Mouse (Mus musculus): Measurements from ENCODE around the gene Taf9. TPM values are rescaled to one million over a fixed set of nuclear protein-coding genes. Genes with fewer than 3 reads are reported as not detected.

Gene Taf9
- polyA plus RNA-seq, 1 experiment from 2014 or later, result 20.1 TPM

DNA sequence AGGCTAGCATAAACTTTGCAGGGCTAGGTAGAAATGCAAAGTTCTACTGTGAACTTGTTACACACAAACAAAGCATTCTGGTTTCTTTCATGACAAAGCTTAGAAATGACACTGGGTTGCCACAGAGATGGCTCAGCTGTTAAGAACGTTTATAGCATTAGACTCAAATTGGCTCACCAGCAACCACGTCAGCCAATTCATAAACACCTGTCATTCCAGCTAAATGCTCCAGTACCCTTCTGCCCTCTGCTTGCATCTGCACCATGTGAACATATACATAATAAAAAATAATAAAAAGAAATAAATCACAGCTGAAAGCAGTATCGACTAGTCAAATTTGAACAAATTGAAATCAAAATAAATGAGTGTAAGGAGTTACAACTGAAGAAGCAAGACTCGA, 29.1 kb upstream of the Taf9 start:
- H3K27me3 ChIP-seq (ENCODE audit: insufficient read depth, low read length), result no peaks in the 10 kb centered on the region
- no peak overlapping the region for H3K9ac ChIP-seq (replicated peaks)
- WGBS (ENCODE audit: insufficient replicate concordance), result 85% methylated on average over 4 of the region's 4 CpGs
- no peak overlapping the region for H3K4me3 ChIP-seq (ENCODE audit: low read depth, low read length)
- TF ChIP-seq EP300 (IDR thresholded peaks at IDR 0.05; ENCODE audit: low read depth), result no peak
- no peaks in the 10 kb centered on the region for H3K9me3 ChIP-seq (ENCODE audit: low read length)
- H3K4me2 ChIP-seq (ENCODE audit: low read depth, low read length), result no peak overlapping the region
- ATAC-seq (no peak), DNase-seq (no peak)
- H3K36me3 ChIP-seq (replicated peaks; ENCODE audit: insufficient read depth, low read length), result peaks cover 55% of the 10 kb centered on the region
- no peaks in the 10 kb centered on the region for H3K4me1 ChIP-seq (ENCODE audit: insufficient read depth)
- H3K27ac ChIP-seq (ENCODE audit: low read depth), result no peak overlapping the region

DNA sequence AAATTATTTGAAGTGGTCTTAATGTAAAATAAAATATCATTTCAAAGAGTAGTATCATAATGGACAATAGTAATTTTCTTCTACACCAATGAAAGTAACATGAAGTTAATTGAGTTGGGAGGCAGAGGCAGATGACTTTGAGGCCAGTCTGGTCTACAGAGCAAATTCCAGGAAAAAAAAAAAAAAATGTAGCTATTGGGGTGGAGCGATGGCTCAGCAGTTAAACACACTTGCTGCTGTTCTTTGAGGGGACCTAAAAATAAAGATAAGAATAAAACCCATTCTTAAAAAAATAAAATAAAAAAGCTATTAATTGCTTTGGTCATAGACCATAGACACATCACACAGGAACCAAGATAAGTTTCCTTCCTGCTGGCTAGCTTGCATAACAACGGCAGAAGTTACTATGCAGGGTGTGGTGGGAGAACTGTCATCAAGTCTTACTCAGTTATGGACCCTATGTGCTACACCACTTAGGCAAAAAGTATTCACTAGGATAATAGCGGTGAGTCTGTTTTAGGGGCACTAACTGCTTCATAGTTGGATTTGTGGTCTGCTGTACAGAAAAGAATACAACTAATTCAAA, 17.2 kb upstream of the Taf9 start:
- H3K36me3 ChIP-seq (replicated peaks; ENCODE audit: insufficient read depth, low read length), result peaks cover 58% of the 10 kb centered on the region
- DNase-seq (no peak), ATAC-seq (no peak)
- H3K27ac ChIP-seq (ENCODE audit: low read depth), result no peak overlapping the region
- H3K4me3 ChIP-seq (ENCODE audit: low read depth, low read length), result no peak overlapping the region
- no peaks in the 10 kb centered on the region for H3K27me3 ChIP-seq (ENCODE audit: insufficient read depth, low read length)
- no peak overlapping the region for H3K9ac ChIP-seq (replicated peaks)
- no peaks in the 10 kb centered on the region for H3K9me3 ChIP-seq (ENCODE audit: low read length)
- 65% methylated on average over 3 of the region's 3 CpGs for WGBS (ENCODE audit: insufficient replicate concordance)
- H3K4me2 ChIP-seq (ENCODE audit: low read depth, low read length), result no peak overlapping the region
- no peaks in the 10 kb centered on the region for H3K4me1 ChIP-seq (ENCODE audit: insufficient read depth)
- no peak for TF ChIP-seq EP300 (IDR thresholded peaks at IDR 0.05; ENCODE audit: low read depth)
- no peak for TF ChIP-seq CTCF (IDR thresholded peaks at IDR 0.05; ENCODE audit: low read depth)

DNA sequence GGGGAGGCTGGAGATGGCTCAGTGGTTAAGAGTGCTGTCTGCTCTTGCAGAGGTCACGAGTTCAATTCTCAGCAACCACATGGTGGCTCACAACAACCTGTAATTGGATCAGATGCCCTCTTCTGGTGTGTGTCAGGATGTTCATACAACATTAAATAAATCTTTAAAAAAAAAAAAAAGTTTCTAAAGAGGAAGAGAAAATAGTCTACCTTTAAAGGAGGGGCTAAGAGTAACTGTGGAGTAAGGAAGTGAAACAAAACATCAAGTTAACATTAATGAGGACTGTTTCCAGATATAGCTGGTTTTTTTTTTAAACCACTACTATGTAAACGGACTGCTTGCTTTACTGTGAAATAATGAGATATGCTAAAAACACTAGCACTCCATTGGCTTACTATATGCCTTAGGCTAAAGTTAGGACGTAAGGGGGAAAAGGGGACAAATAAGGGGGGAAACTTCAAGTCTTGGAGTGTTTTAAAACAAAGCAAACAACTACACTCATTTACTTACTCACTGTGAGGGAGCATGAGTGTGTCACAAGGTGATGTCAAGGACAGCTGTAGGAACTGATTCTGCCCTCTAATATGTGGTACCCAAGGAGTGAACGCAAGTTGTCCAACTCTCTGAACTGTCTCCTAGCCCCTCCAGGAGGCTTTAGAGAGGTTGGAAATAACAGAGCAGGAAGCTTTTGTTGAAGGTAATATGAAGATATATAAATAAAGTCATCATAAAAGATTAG, 8.7 kb upstream of the Taf9 start:
- Histone ChIP-seq H3K4me1 (ENCODE audit: insufficient read depth) (no peaks in the 10 kb centered on the region), H3K9ac (replicated peaks) (no peak overlapping the region), H3K27ac (ENCODE audit: low read depth) (0 out of 2 replicates have a peak overlapping the region, but pooled peaks have one; percentile 8), H3K36me3 (replicated peaks; ENCODE audit: insufficient read depth, low read length) (peaks cover 54% of the 10 kb centered on the region), H3K9me3 (ENCODE audit: low read length) (no peaks in the 10 kb centered on the region), H3K4me3 (ENCODE audit: low read depth, low read length) (no peak overlapping the region), H3K4me2 (ENCODE audit: low read depth, low read length) (no peak overlapping the region), H3K27me3 (ENCODE audit: insufficient read depth, low read length) (no peaks in the 10 kb centered on the region)
- DNase-seq (no peak), ATAC-seq (no peak)
- TF ChIP-seq EP300 (IDR thresholded peaks at IDR 0.05; ENCODE audit: low read depth) (no peak), CTCF (IDR thresholded peaks at IDR 0.05; ENCODE audit: low read depth) (0 out of 2 replicates have a peak, but pooled peaks have one; percentile 2)
- 83% methylated on average over 4 of the region's 4 CpGs for WGBS (ENCODE audit: insufficient replicate concordance)

DNA sequence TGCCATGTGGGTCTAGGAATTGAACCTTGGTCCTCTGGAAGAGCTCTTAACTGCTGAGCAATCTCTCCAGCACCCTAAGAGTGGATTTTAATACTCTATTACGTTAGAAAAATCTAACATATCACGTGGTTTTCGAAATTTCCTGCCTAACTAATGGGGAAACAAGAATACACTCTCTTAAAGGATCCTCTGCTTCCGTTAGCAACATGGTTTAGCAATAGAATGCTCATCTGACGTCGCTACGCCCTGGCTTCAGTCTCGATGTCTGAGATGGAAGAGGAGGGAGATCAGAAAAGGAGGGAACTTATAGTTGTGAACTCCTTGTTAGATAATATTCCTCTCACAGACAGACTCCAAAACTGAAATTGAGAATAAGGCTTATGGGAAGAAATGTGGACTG, 3.2 kb upstream of the Taf9 start:
- no peak for DNase-seq
- H3K27ac ChIP-seq (ENCODE audit: low read depth), result no peak overlapping the region
- H3K36me3 ChIP-seq (replicated peaks; ENCODE audit: insufficient read depth, low read length), result peaks cover 32% of the 10 kb centered on the region
- no peak overlapping the region for H3K9ac ChIP-seq (replicated peaks)
- H3K4me3 ChIP-seq (ENCODE audit: low read depth, low read length), result no peak overlapping the region
- no peak for ATAC-seq
- H3K27me3 ChIP-seq (ENCODE audit: insufficient read depth, low read length), result no peaks in the 10 kb centered on the region
- no peaks in the 10 kb centered on the region; the same call in 1 of the 2 replicates for H3K4me1 ChIP-seq (ENCODE audit: insufficient read depth)
- no peak for TF ChIP-seq EP300 (IDR thresholded peaks at IDR 0.05; ENCODE audit: low read depth)
- H3K4me2 ChIP-seq (ENCODE audit: low read depth, low read length), result no peak overlapping the region
- no peaks in the 10 kb centered on the region for H3K9me3 ChIP-seq (ENCODE audit: low read length)
- WGBS (ENCODE audit: insufficient replicate concordance), result 75% methylated on average over 8 of the region's 8 CpGs

DNA sequence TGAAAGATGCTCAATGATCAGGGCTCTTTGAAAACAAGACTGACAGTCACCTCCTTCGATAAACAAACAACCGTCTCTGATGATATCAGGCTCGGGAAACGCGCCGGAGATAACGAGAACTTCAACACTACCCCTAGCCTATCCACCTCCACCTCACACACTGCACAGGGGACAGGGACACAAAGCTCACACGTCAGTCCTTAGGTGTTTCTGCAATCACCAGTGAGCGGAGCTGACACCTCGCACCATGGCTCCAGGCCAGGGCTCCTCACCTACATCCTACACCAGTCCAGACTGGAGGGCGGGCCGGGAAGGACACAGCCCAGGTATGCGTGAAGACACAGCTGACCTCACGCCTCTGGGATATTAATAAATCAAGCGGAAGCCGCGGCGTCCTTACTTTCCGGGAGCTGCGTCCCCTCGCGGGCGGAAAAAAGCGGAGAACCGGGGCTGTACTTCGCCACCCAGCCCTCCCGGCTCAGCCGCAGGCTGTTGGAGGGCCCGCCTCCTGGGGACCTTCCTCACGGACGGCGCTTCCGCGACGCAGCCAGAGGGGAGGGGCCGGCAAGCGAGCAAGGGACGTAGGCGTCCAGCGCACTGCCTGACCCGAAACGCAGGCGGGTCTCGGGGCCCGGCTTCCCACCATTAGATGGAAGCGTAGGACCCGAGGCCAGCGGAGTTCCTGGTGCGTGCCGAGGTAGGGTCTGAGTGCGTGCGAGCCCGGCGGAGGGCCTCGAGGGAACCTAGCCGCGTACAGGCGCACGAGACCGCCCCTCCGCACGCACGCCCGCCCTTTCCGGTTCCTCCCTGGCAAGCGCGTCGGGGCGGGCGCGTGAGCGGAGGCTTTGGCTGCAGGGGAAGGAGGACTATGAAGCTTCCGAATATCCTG, 585 bp upstream of the Taf9 start, which contains the start of the genes Ak6 and Rad17:
Gene Ak6, plus strand, starts transcription at position 430 of the 889 bp plus-strand sequence.
Gene Rad17, minus strand, starts transcription at position 502 of the 889 bp plus-strand sequence.
- Histone ChIP-seq H3K9me3 (ENCODE audit: low read length) (no peaks in the 10 kb centered on the region), H3K4me3 (ENCODE audit: low read depth, low read length) (peak within 1 kb of the TSS; percentile 95), H3K27ac (ENCODE audit: low read depth) (peak within 1 kb of the TSS; percentile 92), H3K4me2 (ENCODE audit: low read depth, low read length) (peak within 1 kb of the TSS; percentile 87), H3K4me1 (ENCODE audit: insufficient read depth) (no peaks in the 10 kb centered on the region; the same call in 1 of the 2 replicates), H3K36me3 (replicated peaks; ENCODE audit: insufficient read depth, low read length) (peaks cover 7% of the 10 kb centered on the region; the same call in 1 of the 2 replicates), H3K27me3 (ENCODE audit: insufficient read depth, low read length) (no peaks in the 10 kb centered on the region), H3K9ac (replicated peaks) (peak within 1 kb of the TSS; percentile 88)
- peak; percentile 41 for TF ChIP-seq CTCF (IDR thresholded peaks at IDR 0.05; ENCODE audit: low read depth)
- peak; percentile 84 for TF ChIP-seq EP300 (IDR thresholded peaks at IDR 0.05; ENCODE audit: low read depth)
- under 1% methylated on average over 69 of the region's 73 CpGs for WGBS (ENCODE audit: insufficient replicate concordance)
- ATAC-seq, result peak; percentile 97
- peak; percentile 96 for DNase-seq

DNA sequence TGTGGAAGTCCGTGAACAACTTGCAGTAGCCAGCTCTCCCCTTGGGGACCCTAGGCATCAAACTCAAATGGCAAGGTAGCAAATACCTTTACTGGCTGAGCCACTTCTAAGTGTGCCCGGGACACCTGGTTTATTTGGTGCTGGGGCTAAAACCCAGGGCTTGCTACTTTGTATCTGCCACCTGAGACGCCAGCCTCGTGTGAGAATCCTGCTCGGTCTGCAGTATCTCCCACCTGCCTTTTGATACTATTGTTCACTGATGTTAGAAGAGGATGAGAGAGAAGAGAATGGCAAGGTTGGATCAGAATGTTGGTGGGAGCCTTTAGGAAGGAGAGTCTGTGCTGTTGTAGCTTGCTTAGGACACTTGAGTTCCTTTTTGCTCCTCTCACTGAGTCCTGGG, 6.7 kb downstream of the Taf9 start:
- Histone ChIP-seq H3K27ac (ENCODE audit: low read depth) (no peak overlapping the region), H3K36me3 (replicated peaks; ENCODE audit: insufficient read depth, low read length) (peaks cover 8% of the 10 kb centered on the region; the same call in 1 of the 2 replicates), H3K9me3 (ENCODE audit: low read length) (no peaks in the 10 kb centered on the region), H3K4me2 (ENCODE audit: low read depth, low read length) (no peak overlapping the region), H3K27me3 (ENCODE audit: insufficient read depth, low read length) (no peaks in the 10 kb centered on the region), H3K4me1 (ENCODE audit: insufficient read depth) (no peaks in the 10 kb centered on the region), H3K4me3 (ENCODE audit: low read depth, low read length) (no peak overlapping the region), H3K9ac (replicated peaks) (no peak overlapping the region)
- WGBS (ENCODE audit: insufficient replicate concordance), result 91% methylated on average over 5 of the region's 5 CpGs
- TF ChIP-seq EP300 (IDR thresholded peaks at IDR 0.05; ENCODE audit: low read depth) (no peak), CTCF (IDR thresholded peaks at IDR 0.05; ENCODE audit: low read depth) (no peak)
- ATAC-seq (no peak), DNase-seq (no peak)

All from liver, postnatal 0 days (tissue).